Mouse (Mus musculus): ENCODE measurements around the gene Sez6l.

Sez6l gene

GRCm38 (mm10) chr5:112584155-112584769 is 7.3 kb upstream of the Sez6l start:
- DNase-seq (ENCODE audit: low spot score in 2 of 2) = no peak

GRCm38 (mm10) chr5:112583304-112583703 is 6.3 kb upstream of the Sez6l start:
- DNase-seq (ENCODE audit: low spot score in 2 of 2) = no peak

- DNase-seq (ENCODE audit: low spot score in 2 of 2) = no peak
Observed at GRCm38 (mm10) chr5:112577750-112578149, 765 bp upstream of the Sez6l start.

GRCm38 (mm10) chr5:112576361-112576992 is 508 bp downstream of the Sez6l start:
- DNase-seq (ENCODE audit: low spot score in 2 of 2) = no peak

- no peak for DNase-seq (ENCODE audit: low spot score in 2 of 2)
Observed at GRCm38 (mm10) chr5:112575151-112575915, 1.7 kb downstream of the Sez6l start.

GRCm38 (mm10) chr5:112573916-112574315 is 3.1 kb downstream of the Sez6l start:
- DNase-seq (ENCODE audit: low spot score in 2 of 2) = no peak

GRCm38 (mm10) chr5:112572217-112572616 is 4.8 kb downstream of the Sez6l start:
- no peak for DNase-seq (ENCODE audit: low spot score in 2 of 2)

DNA sequence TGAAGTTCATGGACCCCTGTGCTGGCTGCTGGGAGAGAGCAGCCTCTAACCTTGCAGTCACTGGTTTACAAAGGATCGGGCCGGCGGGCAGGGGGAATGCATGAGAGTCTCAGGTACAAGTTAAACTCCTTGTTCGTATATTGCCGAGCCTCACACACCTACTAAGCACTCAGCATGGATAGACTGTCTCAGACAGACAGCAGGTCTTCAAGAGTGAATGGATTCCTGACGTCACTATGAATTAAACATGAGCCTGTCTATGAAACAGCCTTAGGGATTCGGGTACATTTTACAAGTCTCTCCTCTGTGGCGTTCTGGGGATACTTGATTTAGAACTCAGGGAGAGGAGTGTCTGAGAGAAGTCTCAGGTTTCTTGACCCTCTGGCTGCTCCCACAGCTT is 11.5 kb downstream of the Sez6l start:
- no peak for DNase-seq (ENCODE audit: low spot score in 2 of 2)

DNA sequence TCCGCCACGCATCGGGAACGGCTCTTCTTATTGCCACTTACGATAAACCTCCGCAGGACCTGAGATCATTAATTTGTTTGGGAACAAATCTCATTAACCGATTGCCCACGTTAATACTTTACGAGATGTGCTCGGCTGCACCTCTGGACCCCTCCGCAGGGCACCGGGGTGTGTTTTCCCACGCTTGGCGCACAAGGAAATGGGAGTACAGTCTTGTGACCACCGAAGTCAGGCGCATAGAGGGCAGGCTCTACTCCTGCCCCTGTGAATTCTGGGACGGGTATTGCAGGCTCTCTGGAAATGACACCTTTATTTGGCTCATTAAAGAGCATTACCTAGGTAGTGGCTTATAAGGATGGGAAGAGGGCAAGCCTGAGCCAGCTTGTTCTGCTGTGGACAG is 11.9 kb downstream of the Sez6l start:
- DNase-seq (ENCODE audit: low spot score in 2 of 2) = no peak

DNA sequence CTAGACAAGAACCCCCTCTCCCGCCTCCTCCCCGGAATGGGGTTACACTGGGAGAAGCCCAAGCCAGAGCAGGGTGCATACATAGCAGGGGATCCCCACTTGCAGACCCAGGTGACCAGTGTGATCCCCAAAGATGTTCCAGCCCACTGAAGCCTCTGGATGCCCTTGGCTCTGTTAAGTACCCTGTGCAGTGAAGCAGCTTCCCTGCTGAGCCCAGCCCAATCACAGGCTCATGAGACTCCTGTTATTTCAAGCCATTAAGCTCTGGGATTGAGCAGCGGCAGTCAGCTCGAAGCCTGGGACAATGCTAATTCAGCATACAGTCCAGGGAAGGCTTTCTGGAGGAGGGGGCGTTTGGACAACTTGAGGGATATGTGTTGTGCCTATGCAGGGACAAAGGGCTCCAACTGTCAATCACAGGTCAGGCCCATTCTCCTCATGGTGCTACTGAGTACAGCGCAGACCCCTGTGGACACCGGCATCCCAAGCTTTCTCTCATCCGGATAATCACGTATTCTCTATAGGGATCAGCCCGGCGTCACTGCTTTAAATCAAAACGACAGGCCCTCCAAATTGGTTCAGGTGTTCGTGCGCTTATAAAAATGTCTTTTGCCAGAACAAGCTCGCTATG is 16.0 kb downstream of the Sez6l start:
- DNase-seq (ENCODE audit: low spot score in 2 of 2) = no peak

DNA sequence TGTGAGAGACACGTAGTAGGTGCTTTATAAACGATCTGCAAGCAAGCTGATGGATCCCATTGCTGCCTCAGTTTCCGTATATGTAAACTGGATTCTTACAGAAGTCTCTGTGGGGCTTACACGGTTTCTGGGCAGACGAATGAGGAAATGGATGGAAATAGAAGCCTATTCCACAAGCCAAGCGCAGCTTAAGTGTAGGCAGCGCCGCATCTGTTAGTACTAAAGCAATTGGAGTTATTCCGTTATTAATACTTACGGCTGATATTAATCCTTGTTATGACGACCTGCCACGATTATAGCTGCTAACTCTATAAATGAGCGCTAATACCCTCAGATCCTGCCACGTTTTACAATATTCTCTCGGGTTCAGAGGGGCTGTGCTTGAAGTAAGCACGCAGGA is 16.8 kb downstream of the Sez6l start:
- DNase-seq (ENCODE audit: low spot score in 2 of 2) = no peak

- DNase-seq (ENCODE audit: low spot score in 2 of 2) = no peak
Observed at GRCm38 (mm10) chr5:112557396-112557795, 19.6 kb downstream of the Sez6l start.

DNA sequence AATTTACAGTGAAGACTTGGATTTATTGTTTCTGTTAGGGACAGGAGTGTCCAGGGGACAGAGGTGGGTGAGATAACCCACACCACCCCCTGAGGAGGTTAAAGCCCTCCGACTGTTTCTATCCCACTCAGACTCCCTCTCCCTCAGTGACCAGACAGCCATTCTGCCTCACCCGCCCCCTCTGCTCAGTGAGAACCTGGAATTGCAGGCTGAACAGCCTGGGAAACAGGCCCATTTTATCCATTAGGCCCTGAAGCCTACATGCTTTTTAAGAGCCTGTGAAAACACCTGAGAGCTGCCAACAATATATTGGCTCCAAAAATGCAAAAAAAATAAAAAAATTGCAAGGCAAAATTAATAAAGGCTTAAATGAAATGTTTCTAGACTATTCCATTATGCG is 20.3 kb downstream of the Sez6l start:
- DNase-seq (ENCODE audit: low spot score in 2 of 2) = no peak

DNA sequence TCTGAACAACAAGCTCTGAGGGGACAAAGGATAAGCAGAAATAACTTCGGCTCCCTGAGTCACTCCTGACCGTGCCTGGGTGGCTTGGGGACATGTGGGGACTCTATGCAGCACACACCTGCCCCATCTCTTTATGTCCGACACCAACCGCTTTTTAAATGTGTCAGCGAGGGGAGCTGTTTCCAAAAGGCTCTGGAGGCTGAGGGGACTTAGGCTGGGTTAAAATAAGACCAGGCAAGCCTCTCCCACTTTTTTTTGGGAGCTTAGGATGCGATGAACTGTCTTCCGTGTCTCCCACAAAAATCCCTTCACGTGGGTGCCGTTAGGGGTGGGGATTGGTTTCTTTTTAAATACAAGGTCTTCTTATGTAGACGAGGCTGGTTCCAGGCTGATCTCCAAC is 22.5 kb downstream of the Sez6l start:
- no peak for DNase-seq (ENCODE audit: low spot score in 2 of 2)

DNA sequence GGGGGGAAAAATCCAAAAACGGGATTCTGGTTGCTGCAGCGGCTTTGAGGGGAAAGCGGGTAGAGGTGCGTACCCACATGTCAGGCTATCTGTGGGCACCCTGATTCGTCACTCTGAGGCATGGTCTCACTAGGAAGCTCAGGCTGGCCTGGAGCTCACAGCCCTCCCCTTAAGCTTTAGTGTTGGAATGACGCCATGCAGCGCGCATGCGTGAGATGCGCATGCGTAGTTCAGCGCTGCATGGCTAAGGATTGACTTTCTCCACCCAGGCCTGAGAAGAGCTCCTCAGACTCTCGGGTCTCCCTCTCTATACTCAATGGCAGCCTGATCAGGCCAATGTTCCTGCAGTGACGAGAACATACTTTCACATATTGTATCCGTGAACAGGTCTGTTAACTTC is 24.2 kb downstream of the Sez6l start:
- DNase-seq (ENCODE audit: low spot score in 2 of 2) = no peak

DNA sequence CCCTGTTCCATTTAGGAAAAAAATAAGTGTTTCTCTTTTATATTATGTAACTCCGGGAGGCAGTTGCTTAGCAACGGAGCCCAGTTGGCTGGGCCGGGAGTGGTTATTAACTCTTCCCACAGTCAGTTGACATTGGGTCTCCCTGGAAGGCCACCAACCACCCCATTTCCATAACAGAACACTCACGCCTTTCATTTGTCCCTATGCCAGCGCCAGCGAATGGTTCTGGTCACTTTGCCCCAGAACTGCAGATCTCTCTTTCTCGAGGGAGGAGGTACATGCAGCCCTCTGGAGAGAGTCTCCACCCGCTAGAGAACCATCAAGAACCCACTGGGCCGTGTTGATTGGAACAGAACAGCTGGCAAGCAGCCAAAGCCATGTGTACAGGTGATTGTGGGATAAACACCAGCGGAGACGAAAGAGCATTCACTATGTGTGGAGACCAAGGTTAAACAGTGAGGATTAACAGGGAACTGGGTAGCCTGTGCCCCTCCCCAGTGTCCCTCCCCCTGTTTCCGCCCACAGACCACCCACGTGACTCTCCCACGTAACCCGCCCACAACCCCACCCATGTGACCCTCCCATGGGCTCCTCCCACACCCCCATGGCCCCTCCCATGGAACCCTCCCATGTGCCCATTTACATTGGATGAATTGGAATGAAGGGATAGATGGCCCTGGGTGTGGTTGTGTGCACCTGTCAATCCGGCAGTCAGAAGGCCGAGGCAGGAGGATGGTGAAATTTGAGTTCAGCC is 24.8 kb downstream of the Sez6l start:
- no peak for DNase-seq (ENCODE audit: low spot score in 2 of 2)

GRCm38 (mm10) chr5:112548846-112549620 is 28.0 kb downstream of the Sez6l start:
- peak; percentile 21 to 46 for DNase-seq (ENCODE audit: low spot score in 2 of 2)

- no peak for DNase-seq (ENCODE audit: low spot score in 2 of 2)
Observed at GRCm38 (mm10) chr5:112546771-112547170, 30.2 kb downstream of the Sez6l start.

GRCm38 (mm10) chr5:112538295-112538694 is 38.7 kb downstream of the Sez6l start:
- no peak for DNase-seq (ENCODE audit: low spot score in 2 of 2)

DNA sequence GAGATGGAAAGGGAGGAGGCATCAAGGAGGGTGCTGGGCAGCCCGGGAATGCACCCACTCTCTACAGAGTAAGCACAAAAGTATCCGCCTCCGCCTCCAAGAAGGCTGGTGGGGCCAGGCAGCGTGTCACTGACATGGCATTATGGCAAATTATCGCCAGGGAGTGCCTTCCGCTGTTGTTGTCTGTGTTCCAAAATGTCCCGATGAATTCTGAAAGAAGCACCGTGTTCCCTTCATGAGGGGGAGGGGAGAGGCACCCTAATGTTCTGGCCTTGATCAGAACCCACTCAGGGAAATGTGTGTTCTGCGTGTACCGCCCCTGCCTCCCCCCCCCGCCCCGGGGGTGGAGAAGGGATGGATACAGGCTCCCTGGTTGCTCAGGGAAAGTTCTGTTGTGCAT is 41.1 kb downstream of the Sez6l start:
- DNase-seq (ENCODE audit: low spot score in 2 of 2) = no peak

DNA sequence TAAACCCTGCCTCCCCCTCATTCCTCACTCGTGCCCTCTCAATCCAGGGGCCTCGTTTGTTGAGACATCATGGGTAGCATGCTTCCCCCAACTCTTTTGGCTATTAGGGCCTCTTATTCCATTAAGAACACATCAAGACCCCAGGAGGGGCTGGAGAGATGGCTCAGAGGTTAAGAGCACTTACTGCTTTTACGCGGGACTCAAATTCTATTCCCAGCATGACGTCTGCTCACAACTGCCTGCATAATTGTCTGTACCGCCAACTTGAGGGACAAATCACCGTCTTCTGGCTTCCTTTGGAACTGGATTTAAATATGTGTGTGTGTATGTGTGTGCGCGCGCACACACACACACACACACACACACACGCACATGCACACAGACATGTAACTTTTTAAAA is 42.8 kb downstream of the Sez6l start:
- DNase-seq (ENCODE audit: low spot score in 2 of 2) = no peak
